Mouse (Mus musculus): ENCODE results near the gene Agtr1a.

- TF ChIP-seq CTCF (IDR thresholded peaks at IDR 0.05; ENCODE audit: borderline replicate concordance, insufficient read depth, low read length) (no peak), POLR2A (IDR thresholded peaks at IDR 0.05; ENCODE audit: low read depth, low read length) (no peak)
Measured at GRCm38 (mm10) chr13:30396431-30396830, 60.2 kb downstream of the Agtr1a start.

All from embryonic fibroblast, embryonic 13.5 days (primary cell).